Mouse (Mus musculus) adrenal gland, postnatal 4 days (tissue): Measurements from ENCODE around the gene Gm17606. TPM values are rescaled to one million over a fixed set of nuclear protein-coding genes. Genes with fewer than 3 reads are reported as not detected.

Experiments
- DNase-seq, 2 experiments: peaks; one replicate each; pipeline ENCODE4 v3.0.0; 2021 to 2022; ENCODE audit warnings: low spot score in 2 of 2, mixed read lengths in 2 of 2
- microRNA-seq: library from miRNA; unstranded; fragments of <30 nt; microRNA quantifications from one replicate; pipeline ENCODE4 v1.2.0, GENCODE M21; 2021
- total RNA-seq, 2 experiments: library from RNA; stranded (reverse); gene quantifications; 2 replicates each; pipeline ENCODE4 v1.2.3; 2021

The Gm17606 gene
- total RNA-seq, 2 experiments from 2014 or later: not detected

DNA sequence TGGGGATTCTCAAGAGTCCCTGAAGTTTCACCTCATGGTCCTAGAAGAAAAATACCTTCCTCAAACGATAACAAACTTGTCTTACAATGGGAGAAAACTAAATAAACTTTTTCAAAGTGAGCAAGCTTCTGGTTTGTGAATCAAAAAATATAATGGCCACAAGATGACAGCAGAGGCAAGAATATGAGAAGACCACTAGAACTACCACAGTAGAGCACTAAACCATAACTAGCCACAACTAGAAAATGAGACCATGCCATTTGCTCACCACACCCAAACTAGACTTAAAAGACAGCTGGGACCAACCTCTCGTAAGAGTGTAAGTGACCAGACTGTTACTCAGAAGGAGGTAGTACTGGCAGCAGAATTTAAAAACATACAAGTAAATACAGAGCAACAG is 19.3 kb downstream of the Gm17606 start:
- DNase-seq: no peak

DNA sequence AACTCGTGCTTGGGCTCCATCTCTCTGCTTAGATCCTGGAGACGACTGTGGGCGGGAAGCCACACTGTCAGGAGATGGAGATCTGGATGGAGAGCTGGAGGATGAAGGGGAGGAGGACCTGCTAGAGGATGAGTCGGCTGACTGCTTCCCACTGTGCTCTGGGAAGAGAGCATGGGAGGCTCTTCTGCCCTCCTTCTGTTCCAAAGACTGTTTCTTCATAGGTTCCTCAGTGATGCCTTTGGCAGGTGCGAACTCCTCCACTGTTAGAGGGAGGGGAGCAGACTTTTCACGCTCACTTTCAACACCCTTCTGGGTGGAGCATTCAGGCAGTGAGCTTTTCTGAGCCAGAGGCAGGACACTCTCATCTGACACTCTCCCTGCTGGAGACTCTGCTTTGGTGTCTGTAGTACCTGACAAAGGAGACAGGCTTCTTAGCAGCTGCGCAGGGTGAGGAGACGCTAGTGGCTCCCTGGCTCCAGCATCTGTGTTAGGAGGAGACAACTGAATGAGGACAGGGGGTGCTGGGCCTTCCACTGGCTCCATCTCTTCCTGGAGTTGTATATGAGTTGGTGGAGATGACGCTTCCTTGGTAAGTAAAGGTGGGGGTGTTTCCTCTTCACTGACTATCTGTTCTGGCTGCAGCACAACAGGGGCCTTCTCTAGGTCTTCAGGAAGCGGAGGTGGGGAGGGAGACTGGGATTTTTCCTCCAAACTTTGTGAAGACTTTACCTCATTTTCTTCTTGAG is 23.9 kb downstream of the Gm17606 start:
- DNase-seq: no peak

DNA sequence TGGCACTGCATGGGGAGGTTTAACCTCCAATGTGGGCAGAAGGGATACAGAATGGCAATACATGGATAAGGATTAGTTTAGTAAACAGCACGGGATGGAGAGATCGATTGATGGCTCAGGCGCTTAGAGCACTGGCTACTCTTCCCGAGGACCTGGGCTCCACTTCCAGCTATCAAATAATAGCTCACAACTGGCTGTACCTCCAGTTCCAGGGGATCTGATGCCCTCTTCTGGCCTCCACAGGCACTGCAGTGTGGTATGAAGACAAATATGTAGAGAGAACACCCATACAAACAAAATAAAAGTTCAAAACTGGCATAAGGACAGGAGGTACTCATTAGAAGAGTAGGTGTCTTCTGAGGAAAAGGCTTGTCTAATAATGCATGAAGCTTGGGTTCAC is 28.6 kb downstream of the Gm17606 start:
- peak in 1 of 2 experiments; percentile 30 for DNase-seq

DNA sequence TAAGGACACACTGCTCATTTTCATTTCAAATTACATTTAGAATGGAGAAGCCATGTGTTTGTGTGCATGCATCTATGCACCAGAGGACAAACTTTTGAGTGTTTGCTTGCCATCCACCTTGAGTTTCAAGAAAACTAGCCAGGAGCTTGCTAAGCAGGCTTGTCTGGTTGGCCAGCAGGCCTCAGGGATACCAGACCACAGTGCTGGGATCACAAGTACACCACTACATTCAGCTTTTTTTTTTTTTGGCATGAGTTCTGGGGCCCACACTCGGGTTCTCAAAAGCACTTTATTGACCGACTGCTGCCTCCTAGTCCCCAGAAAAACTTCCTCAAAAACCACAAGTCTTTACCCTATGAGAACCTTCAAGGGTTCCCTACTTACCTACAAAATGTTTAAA is 33.6 kb downstream of the Gm17606 start:
- DNase-seq: no peak

DNA sequence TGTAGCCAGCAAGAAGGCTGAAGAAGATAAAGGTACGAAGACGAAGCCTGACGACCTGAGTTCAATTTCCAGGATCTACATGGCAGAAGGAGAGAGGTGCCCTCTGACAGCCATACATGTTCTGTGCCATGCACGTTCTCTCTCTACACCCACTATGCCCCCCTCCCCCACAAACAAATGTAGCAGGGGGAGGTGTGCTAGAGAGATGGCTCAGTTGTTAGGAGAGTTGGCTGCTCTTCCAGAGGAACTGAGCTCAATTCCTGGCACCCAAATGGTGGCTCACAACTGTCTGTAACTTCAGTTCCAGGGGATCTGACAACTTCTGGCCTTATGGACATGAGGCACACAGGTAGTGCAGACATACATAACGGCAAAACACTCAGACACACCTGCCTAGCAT is 35.5 kb downstream of the Gm17606 start:
- no peak for DNase-seq

DNA sequence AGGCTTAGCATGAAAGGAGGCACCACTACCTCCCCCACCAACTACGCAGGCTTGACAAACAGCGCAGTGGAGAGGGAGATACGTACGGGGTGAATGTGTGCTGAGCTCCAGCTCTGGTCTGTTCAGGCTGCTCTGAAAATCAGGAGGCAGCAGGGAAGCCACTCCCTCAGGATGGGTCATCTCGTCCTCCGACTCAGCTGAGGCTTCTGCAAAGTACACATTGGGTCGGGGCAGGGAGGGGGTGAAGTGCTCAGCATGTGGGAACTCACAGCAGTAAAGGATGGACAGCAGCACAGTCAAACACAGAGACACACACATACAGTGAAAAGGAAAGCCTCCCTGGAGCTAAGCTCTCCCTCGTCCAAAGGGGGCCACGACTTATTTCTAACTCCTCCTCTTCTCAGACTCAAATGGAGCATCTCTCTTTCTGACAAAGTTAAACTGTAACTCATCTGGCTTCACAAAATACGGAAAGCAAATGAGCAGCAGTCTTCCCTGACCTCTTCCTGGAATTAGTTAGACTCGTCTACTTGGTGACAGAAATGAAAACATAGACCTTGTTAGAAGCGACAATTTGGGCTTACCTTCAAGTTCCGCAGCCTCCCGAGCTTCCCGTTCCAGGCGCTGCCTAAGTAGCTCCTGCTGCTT is 38.0 kb downstream of the Gm17606 start:
- DNase-seq: no peak

DNA sequence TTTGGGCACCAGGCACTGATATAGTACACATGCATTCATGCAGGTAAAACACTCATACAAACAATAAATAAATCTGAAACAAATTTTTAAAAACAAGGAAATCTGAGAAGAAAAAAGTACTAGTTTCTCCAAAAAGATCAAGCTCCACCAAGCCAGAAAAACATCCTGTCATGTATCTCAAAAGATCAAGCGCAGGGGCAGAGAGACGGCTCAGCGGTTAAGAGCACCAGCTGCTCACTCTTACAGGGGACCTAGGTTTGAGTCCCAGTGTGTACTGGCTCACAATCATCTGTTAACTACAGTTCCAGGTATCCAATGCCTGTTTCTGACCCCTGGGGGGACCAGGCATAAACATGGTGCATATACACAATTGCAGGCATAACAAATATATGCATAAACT is 41.6 kb downstream of the Gm17606 start:
- DNase-seq: no peak

DNA sequence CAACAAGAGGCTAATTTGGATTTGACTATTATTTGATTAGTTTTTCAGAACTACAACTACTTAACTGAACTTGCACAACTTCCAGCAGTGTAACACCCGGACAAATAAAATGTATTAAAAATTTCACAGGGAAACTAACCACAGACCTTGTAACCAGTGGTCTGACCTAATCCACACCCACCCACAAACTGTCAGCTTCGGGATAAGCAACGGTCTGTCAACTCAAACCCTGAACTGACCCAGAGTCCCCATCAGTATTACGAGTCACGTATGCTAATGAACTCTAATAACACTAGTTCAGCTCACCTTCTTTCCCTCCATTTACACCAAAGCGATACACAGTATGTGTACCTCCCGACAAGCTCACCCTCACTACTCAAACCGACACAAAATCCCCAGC is 44.7 kb downstream of the Gm17606 start:
- DNase-seq: no peak

DNA sequence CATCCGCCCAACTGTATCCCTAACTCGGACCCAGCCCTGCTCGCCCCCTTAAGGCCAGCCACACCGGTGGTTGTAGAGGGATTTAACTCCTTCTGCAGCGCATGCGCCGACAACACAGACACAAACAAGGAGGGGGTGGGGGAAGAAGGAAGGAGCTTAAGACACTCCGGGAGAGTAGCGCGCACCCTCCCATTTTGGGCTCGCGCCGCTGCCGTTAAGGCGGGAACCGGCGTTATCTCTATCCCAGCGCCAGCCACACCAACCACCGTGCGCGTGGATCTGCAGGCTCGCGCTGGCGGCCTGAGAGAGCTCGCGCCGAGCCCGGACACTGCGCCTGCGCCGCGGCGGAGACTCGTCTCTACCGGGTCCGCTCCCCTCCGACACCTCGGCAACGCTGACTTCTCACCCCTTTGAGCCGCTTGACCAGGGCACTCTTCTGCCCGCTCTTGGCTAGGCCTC is 45.3 kb downstream of the Gm17606 start, which contains the start of gene 1700123O20Rik:
TSS of gene 1700123O20Rik (plus strand) at position 154 of the 459 bp plus-strand sequence.
- DNase-seq: peak in 1 of 2 experiments; percentile 66

DNA sequence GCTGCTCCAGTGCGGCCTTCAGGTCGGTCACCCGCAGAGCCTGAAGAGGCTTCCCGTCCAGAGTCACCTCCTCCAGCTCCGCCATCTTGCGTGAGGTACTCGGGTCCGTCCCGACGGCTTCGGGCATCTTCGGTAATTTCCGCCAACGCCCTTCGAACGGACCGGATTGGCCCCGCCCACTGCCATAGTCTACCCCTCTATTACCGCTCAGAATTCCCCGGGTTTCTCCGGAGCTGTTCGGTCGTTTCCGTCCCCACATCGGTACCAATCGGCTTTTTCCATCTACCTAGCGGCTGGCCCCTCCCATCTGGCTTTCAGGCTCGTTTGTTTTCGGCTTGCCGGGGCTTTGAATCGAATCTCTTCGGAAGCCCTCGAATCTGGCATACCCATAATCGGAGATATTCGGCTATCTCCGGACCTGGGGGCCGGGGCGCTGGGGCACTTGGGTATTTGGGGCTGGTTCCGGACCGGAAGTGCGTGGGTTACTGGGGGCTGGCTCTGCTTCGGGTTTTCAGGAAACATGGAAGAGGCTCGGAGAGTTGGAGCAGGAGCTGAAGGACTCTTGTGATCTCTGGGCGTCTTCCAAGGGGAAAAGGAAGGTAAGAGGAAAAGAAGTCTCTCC is 45.9 kb downstream of the Gm17606 start, which contains the start of gene Acin1:
TSS of gene Acin1 (minus strand) at position 410 of the 622 bp plus-strand sequence.
- DNase-seq: peak; percentile 100

DNA sequence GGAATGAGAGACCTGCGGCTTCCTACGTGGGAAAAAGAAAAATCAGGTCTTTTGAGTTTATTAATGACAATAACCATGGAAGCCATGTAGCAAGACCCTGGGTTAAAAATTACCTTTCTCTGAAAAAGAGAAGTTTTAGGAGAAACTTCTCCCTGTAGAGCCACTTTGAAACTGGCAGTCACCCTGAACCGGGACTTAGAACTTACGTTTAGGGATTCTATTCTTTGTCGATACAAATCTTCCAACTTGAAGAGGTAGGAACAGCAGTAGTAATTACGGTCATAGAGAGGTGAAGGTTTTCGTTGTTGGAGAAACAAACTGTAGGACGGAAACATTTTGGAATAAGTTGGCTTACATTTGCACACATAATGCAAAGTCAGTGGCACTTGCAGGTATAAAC is 46.5 kb downstream of the Gm17606 start:
- DNase-seq: no peak

DNA sequence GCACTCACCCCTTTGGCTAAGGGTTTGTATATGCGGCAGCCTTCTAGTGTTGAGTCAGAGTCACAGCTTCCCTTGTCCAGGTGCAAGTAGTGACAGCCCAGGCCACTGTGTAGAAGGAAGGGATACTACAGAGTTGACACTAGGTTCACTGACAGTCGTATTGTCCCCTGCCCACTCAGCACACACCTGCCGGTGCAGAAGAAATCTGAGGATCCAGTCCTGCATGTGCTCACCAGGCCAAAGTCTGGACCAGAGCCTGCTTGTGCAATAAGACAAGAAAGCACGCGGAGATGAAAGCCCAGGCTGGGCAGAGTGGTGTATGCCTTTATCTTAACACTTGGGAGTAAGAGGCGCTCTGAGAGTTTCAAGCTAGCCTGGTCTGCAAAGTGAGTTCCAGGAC is 54.3 kb downstream of the Gm17606 start:
- DNase-seq: no peak

DNA sequence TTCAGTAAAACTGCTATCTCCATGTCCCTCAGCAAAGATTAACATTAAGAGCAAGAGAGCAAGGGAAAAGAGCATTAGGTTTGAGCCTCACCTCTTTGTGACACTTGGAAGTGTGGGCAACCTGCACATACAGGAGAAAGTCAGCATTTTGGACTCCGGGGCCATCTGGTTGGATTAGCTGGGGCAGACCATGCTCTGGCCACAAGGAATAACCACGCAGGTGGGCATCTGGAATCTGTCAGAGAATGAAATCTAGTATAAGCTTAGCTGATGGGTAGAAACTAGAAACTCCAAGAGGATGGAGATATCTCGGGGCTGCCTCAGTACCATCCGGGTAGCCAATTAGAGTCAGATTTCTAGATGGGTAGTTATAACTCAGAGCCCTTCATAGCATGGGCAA is 56.0 kb downstream of the Gm17606 start:
- no peak for DNase-seq

Small RNA genes within 50 kb of the gene (microRNA-seq; reads per million reads assigned to microRNA genes)
- gene Mir686: not detected
- gene Mir6948: 1.1 reads per million

Other genes with a start within 250 kb of the Gm17606 start
- gene Slc7a7, start 223.2 kb upstream of the Gm17606 start, total RNA-seq: 10 to 100 TPM in 1 of 2 experiments, 1 to 10 TPM in 1; 8.0 to 18.2 TPM
- gene Mrpl52, start 214.0 kb upstream of the Gm17606 start, total RNA-seq: 100 to 1,000 TPM; 219 to 235 TPM
- 100 to 1,000 TPM; 215 to 216 TPM for gene Mmp14, start 209.3 kb upstream of the Gm17606 start, total RNA-seq
- gene Lrp10, start 176.8 kb upstream of the Gm17606 start, total RNA-seq: 10 to 100 TPM; 77.0 to 88.0 TPM
- 1 to 10 TPM; 1.6 to 2.3 TPM for gene Rem2, start 164.9 kb upstream of the Gm17606 start, total RNA-seq
- gene Prmt5, start 123.4 kb upstream of the Gm17606 start, total RNA-seq: 10 to 100 TPM; 47.0 to 51.8 TPM
- 10 to 100 TPM; 45.6 to 52.5 TPM for gene Haus4, start 86.3 kb upstream of the Gm17606 start, total RNA-seq
- 10 to 100 TPM; 27.3 to 27.5 TPM for gene Ajuba, start 63.4 kb upstream of the Gm17606 start, total RNA-seq
- gene 4931414P19Rik, start 35.0 kb upstream of the Gm17606 start, total RNA-seq: 1 to 10 TPM; 6.4 to 7.8 TPM
- 100 to 1,000 TPM; 219 to 220 TPM for gene Psmb5, start 22.9 kb upstream of the Gm17606 start, total RNA-seq
- gene Psmb11, start 19.5 kb upstream of the Gm17606 start, total RNA-seq: not detected
- gene Cdh24, start 412 bp downstream of the Gm17606 start, total RNA-seq: 1 to 10 TPM; 4.0 to 5.2 TPM
- gene 1700123O20Rik, start 45.3 kb downstream of the Gm17606 start, total RNA-seq: 10 to 100 TPM; 38.2 to 43.0 TPM
- 100 to 1,000 TPM; 252 to 273 TPM for gene Acin1, start 46.0 kb downstream of the Gm17606 start, total RNA-seq
- under 1 TPM; 0.11 TPM for gene Gm29776, start 57.9 kb downstream of the Gm17606 start, total RNA-seq
- 1 to 10 TPM in 1 of 2 experiments, under 1 TPM in 1; 0.78 to 1.6 TPM for gene Cebpe, start 71.2 kb downstream of the Gm17606 start, total RNA-seq
- gene Slc7a8, start 141.0 kb downstream of the Gm17606 start, total RNA-seq: 10 to 100 TPM; 60.0 to 66.7 TPM
- under 1 TPM; 0.37 to 0.42 TPM for gene Rnf212b, start 173.2 kb downstream of the Gm17606 start, total RNA-seq
- 10 to 100 TPM; 17.9 to 18.3 TPM for gene Homez, start 230.0 kb downstream of the Gm17606 start, total RNA-seq
- 10 to 100 TPM; 16.9 to 21.0 TPM for gene Ppp1r3e, start 236.6 kb downstream of the Gm17606 start, total RNA-seq
- 10 to 100 TPM; 55.3 to 65.3 TPM for gene Bcl2l2, start 242.4 kb downstream of the Gm17606 start, total RNA-seq
- 10 to 100 TPM in 1 of 2 experiments, 1 to 10 TPM in 1; 5.5 to 13.0 TPM for gene Gm20521, start 242.5 kb downstream of the Gm17606 start, total RNA-seq